Mouse (Mus musculus): Measurements from ENCODE around the gene Colec11. TPM values are rescaled to one million over a fixed set of nuclear protein-coding genes. Genes with fewer than 3 reads are reported as not detected.

The Colec11 gene
- 0.44 TPM in 1 of 2 replicates, not detected in the other for total RNA-seq (2023)

DNA sequence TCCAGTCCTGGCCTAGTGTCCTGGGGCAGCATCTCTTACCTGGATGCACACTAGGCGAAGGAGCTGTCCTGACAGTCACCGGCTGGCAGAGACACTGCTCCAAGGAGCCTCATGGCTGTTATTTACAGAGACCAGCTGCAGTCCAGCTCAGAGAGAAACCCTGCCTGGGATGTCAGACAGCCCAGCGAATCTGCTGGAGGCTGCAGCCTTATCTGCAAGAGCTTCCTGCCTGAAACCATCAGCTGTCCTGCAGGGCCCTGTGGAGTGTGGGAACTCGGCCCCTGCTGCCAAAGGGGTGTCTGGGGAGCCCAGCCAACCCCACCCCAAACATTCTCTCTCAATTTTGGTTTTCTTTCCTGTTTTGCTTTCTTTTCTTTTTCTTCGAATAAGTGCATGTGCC, at the start of gene Colec11:
Colec11 (minus strand) TSS at position 183 of the 400 bp plus-strand sequence.

DNA sequence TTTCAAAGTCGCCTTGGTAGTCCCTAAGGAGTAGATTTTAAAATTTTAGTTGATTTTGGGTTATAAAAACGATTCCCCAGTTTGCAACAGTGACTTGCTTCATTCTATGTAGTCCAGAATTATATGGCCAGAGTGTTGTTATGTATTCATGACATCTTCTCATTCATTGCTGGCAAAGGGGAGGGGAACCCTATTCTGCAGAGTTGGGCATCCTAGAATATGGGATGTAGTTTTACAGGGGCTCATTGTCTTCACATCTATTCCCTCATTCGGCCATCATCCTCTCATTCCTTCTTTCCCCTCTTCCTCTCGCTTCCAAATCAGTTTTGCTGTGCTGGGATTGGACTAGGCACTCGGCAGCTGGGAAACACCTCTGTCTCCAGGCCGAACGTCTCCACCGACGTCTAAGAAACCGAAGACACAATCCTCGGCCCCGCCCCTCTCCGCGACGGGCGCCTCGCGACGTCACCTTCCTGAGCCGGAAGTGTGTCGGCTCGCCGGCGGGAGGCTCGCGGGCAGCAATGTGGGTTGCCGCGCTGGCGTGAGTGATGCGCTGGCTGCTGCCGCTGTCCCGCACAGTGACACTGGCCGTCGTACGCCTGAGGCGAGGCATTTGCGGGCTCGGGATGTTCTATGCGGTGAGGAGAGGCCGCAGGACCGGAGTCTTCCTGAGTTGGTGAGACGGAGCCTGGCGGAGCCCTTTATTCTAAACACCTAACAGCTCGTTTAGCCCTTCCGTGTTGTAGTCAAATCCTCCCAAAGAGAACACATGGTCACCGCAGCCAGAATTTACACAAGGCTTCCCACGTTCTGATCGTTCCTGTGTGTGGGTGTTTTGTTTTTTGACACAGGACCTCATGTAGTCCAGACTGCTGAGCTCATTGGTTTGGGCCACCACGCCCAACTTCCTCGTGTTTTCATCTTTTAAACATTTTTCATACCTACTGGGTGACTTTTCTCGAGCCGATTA, 26.2 kb upstream of the Colec11 start, which contains the start of gene Rnaseh1:
Rnaseh1 (plus strand) TSS at position 462 of the 970 bp plus-strand sequence.

DNA sequence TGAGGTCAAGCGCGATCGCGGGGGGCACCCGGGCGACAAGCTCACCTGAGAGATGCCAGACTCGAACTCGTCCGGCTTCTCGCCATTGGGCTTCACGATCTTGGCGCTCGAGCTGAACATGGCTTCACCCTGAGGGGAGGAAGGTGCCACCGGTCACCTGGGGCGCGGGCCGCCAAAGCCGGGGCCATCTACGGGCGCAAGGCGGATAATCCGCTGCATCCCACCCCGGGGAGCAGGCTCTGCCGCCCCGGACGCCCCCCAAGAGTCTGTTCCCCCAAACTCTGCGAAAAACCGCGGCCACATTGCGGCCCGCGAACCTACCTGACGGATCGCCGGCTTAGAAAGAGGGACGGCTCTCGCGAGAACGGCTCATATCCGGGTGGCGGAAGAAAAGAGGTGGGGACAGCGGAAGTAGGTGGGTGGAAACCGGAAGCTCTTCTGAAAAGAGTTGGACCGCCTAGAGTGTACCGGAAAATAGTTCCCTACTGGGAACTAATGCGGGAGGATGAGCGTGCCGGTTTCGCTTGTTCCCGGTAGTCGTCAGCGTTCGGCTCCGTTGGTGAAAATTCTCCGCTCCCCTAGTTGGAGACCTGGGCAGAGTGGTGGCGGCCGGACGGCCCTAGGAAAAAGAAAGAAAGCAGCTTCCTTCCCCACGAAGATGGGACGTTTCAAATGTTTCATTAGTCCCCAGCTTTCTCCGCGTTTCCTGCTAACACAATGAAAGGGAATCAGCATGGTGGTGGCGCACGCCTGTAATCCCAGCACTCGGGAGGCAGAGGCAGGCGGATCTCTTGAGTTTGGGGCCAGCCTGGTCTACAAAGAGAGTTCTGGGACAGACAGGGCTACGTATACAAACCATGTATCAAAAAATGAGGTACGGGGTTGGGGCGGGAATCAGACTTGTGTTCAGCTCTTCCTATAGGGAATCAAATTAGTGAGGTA, 12.6 kb upstream of the Colec11 start, which contains the start of gene Rps7:
Rps7 (minus strand) TSS at position 419 of the 942 bp plus-strand sequence.

DNA sequence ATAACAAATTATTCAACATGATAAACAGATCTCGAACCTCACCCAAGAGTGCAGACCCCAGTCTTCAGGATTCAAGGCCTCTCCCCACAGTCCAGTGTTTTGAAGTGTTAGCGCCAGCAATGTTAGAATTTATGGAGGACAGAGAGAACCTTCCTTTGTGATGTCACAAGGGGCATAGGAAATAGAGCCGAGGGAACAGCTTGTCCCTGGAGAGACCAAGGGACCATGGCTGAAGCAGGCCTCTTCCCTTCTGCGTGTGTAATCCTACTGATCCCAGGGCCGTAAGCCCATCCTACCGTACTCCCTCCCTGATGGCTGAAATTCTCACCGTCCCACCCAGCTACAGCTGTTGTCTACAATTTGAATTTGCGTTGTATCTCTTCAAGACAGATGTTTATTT, 40.8 kb downstream of the Colec11 start, which contains the start of gene Allc:
Allc (minus strand) TSS at position 101 of the 400 bp plus-strand sequence.

DNA sequence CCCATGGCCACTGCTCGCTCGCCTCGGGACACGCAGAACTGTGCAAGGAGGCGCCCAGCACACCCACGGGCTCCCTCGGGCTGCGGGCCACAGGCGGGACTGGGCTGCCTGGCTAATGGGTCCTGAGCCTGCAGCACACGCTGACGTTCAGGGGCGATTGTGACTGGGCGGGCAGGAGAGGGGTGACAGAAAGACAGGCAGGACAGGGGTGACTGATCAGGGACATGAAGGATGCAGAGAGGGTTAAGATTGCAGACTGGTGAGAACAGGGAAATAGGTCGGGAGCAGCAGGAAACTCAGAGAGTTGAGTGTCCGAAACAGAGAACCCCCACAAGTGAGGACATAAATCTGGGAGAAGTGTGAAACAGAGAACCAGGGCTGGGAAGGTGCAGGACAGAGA, 70.9 kb downstream of the Colec11 start, which contains the start of gene Dcdc2c:
Dcdc2c (minus strand) TSS at position 101 of the 400 bp plus-strand sequence.

Other genes with a start within 250 kb of the Colec11 start
- 0.36 and 0.54 TPM in 2 replicates for gene Dcdc2c, start 71.0 kb downstream of the Colec11 start, total RNA-seq (2023)
- gene Allc, start 40.9 kb downstream of the Colec11 start, total RNA-seq (2023): not detected in 2 replicates
- gene Rps7, start 12.6 kb upstream of the Colec11 start, total RNA-seq (2023): 250 and 257 TPM in 2 replicates
- gene Rnaseh1, start 26.2 kb upstream of the Colec11 start, total RNA-seq (2023): 7.7 and 9.5 TPM in 2 replicates
- gene Adi1, start 51.9 kb upstream of the Colec11 start, total RNA-seq (2023): 8.6 and 11.0 TPM in 2 replicates
- 17.5 and 19.1 TPM in 2 replicates for gene Trappc12, start 127.1 kb upstream of the Colec11 start, total RNA-seq (2023)
- gene Eipr1, start 128.4 kb upstream of the Colec11 start, total RNA-seq (2023): 15.9 and 17.5 TPM in 2 replicates

Data from neutrophil, adult 65 days (primary cell).